Mouse (Mus musculus): ENCODE data around the gene Pou3f3. TPM values are rescaled to one million over a fixed set of nuclear protein-coding genes. Genes with fewer than 3 reads are reported as not detected.

Pou3f3 gene
- polyA plus RNA-seq, 1 experiment from 2014 or later = 8.4 TPM

DNA sequence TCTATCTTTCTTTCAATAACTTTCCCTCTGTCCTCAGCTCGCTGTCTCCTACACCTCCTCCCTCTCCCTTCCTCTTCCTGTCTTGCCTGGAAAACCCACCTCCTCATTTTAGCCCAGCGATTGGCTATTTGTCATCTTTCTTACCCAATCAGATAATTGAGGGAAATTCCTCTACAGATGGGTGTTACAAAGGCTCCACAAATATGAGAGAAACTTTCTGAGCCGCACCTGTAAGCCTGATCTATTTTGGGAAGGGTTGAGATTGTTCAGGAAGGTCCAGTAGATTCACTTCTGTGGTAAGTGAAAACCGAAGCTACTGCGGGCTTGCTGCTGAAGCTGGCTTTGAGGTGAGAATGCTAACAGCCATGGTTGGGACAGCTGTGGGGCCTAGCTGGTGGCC lies 31.6 kb downstream of the Pou3f3 start:
- Histone ChIP-seq H3K4me1 (ENCODE audit: control insufficient read depth, insufficient read depth, low read depth, low read length) (no peaks in the 10 kb centered on the region), H3K27me3 (replicated peaks; ENCODE audit: control insufficient read depth, insufficient read depth, low read length) (no peaks in the 10 kb centered on the region), H3K27ac (ENCODE audit: low read depth, low read length) (no peak overlapping the region), H3K4me3 (ENCODE audit: low read length) (no peak overlapping the region), H3K9me3 (ENCODE audit: control insufficient read depth, low read length) (no peaks in the 10 kb centered on the region), H3K9ac (ENCODE audit: low read depth, low read length) (no peak overlapping the region), H3K36me3 (ENCODE audit: control insufficient read depth, insufficient read depth, low read length) (no peaks in the 10 kb centered on the region), H3K4me2 (ENCODE audit: low read length) (no peak overlapping the region)
- ATAC-seq = no peak
- 93% methylated on average over 5 of the region's 5 CpGs for whole genome bisulfite sequencing

DNA sequence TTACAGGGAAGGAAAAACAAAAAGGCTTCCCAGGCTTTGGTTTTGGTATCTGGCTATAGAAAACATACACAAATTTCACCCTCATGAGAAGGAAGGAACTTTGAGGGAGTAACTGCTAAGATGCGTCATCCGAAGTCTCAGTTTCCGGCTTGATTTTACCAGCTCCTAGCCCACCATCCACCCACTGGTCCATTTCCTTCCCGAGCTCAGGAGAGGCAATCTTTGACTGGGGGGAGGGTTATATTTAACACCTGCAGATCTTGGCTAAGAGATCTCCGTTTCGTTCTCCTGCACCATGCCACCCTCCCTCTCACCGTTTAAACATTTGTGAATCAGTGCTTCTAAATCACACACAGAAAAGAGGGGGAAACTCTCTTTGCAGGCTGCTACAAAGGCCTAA lies 32.1 kb downstream of the Pou3f3 start:
- H3K9ac ChIP-seq (ENCODE audit: low read depth, low read length) = no peak overlapping the region
- no peaks in the 10 kb centered on the region for H3K4me1 ChIP-seq (ENCODE audit: control insufficient read depth, insufficient read depth, low read depth, low read length)
- no peak overlapping the region for H3K27ac ChIP-seq (ENCODE audit: low read depth, low read length)
- no peaks in the 10 kb centered on the region for H3K9me3 ChIP-seq (ENCODE audit: control insufficient read depth, low read length)
- no peaks in the 10 kb centered on the region for H3K27me3 ChIP-seq (replicated peaks; ENCODE audit: control insufficient read depth, insufficient read depth, low read length)
- ATAC-seq = no peak
- H3K4me2 ChIP-seq (ENCODE audit: low read length) = no peak overlapping the region
- H3K4me3 ChIP-seq (ENCODE audit: low read length) = no peak overlapping the region
- no peaks in the 10 kb centered on the region for H3K36me3 ChIP-seq (ENCODE audit: control insufficient read depth, insufficient read depth, low read length)
- WGBS = 82% methylated on average over 7 of the region's 7 CpGs

DNA sequence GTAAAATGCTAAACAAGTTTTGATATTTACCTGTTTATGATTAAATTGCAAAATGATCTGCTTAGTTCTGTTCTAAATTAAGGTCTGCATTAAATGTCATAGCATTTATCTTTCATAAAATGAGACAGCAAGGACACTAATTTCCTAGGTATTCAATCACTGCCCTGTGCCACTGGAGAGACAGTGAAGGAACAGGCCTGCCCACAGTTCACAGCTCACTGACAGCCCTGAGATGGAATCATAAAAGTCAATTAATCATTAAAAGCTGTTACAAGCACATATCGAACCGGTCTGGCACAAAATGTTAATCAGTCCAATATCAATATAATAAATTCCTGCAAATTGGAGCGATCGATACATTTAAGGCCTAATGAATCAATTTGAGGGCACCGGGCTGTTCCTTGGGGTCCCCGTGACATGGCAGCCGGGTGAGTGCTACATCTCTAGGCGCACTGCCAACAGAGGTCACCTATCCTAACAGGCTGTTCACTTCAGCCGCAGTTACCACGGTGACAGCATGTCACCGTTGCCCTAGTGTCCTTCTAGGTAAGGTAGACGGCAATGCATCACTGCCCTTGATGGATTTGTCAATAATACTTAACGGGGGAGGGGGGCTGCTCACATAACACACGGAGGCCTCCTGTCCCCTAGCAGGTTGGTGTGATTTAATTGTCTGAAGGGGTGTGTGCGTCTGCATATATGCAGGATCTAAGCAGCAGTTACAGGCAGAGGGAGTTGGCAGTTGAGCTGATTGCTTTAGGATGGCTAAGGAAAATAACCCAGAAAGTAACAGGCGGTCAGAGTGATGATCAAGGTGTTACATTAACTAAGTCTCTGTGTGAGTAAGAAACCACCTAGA lies 46.0 kb downstream of the Pou3f3 start:
- Histone ChIP-seq H3K4me2 (ENCODE audit: low read length) (no peak overlapping the region), H3K27ac (ENCODE audit: low read depth, low read length) (no peak overlapping the region), H3K4me1 (ENCODE audit: control insufficient read depth, insufficient read depth, low read depth, low read length) (no peaks in the 10 kb centered on the region), H3K36me3 (ENCODE audit: control insufficient read depth, insufficient read depth, low read length) (no peaks in the 10 kb centered on the region), H3K4me3 (ENCODE audit: low read length) (no peak overlapping the region), H3K9me3 (ENCODE audit: control insufficient read depth, low read length) (no peaks in the 10 kb centered on the region), H3K9ac (ENCODE audit: low read depth, low read length) (no peak overlapping the region), H3K27me3 (replicated peaks; ENCODE audit: control insufficient read depth, insufficient read depth, low read length) (no peaks in the 10 kb centered on the region)
- 48% methylated on average over 16 of the region's 16 CpGs for WGBS
- peak; percentile 69; the same call in 1 of the 2 replicates for ATAC-seq

DNA sequence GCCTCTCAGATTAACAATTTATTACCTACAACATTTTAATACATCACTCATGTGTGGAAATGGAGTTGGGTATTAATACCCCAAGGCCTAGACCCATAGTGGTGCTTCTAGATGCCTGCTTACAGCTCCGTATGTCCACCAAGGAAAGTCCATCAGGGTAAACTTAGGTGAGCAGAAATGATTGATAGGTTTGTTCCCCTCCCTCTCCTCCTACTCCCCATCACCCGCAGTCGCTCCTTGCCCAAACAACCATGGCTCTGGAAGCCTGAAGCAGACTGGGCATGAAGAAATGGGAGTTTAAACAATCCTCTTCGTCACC lies 46.6 kb downstream of the Pou3f3 start:
- WGBS = 80% methylated on average over 4 of the region's 4 CpGs
- Histone ChIP-seq H3K9ac (ENCODE audit: low read depth, low read length) (no peak overlapping the region), H3K4me3 (ENCODE audit: low read length) (no peak overlapping the region), H3K9me3 (ENCODE audit: control insufficient read depth, low read length) (no peaks in the 10 kb centered on the region), H3K36me3 (ENCODE audit: control insufficient read depth, insufficient read depth, low read length) (no peaks in the 10 kb centered on the region), H3K27me3 (replicated peaks; ENCODE audit: control insufficient read depth, insufficient read depth, low read length) (no peaks in the 10 kb centered on the region), H3K27ac (ENCODE audit: low read depth, low read length) (no peak overlapping the region), H3K4me1 (ENCODE audit: control insufficient read depth, insufficient read depth, low read depth, low read length) (no peaks in the 10 kb centered on the region), H3K4me2 (ENCODE audit: low read length) (no peak overlapping the region)
- no peak for ATAC-seq

DNA sequence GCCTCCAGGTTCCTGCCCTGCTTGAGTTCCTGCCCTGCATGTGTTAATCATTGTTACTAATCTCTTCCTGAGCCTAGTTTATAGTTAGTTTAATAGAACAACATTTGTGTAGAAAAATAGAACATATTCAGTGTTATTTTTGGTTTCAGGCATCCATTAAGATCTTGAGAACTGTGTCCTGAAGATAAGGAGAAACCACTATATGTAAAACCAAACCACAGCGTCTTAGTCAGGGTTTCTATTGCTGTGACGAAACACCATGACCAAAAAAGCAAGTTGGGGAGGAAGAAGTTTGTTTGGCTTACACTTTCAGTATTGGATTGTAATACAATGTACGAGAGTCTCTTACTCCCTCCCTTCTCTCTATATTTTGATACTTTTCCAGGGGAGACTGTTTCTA lies 49.5 kb downstream of the Pou3f3 start:
- Histone ChIP-seq H3K9ac (ENCODE audit: low read depth, low read length) (no peak overlapping the region), H3K4me1 (ENCODE audit: control insufficient read depth, insufficient read depth, low read depth, low read length) (no peaks in the 10 kb centered on the region), H3K9me3 (ENCODE audit: control insufficient read depth, low read length) (no peaks in the 10 kb centered on the region), H3K4me3 (ENCODE audit: low read length) (no peak overlapping the region), H3K36me3 (ENCODE audit: control insufficient read depth, insufficient read depth, low read length) (no peaks in the 10 kb centered on the region), H3K27me3 (replicated peaks; ENCODE audit: control insufficient read depth, insufficient read depth, low read length) (no peaks in the 10 kb centered on the region), H3K27ac (ENCODE audit: low read depth, low read length) (no peak overlapping the region), H3K4me2 (ENCODE audit: low read length) (no peak overlapping the region)
- ATAC-seq = no peak
- WGBS = 93% methylated on average over 3 of the region's 3 CpGs

DNA sequence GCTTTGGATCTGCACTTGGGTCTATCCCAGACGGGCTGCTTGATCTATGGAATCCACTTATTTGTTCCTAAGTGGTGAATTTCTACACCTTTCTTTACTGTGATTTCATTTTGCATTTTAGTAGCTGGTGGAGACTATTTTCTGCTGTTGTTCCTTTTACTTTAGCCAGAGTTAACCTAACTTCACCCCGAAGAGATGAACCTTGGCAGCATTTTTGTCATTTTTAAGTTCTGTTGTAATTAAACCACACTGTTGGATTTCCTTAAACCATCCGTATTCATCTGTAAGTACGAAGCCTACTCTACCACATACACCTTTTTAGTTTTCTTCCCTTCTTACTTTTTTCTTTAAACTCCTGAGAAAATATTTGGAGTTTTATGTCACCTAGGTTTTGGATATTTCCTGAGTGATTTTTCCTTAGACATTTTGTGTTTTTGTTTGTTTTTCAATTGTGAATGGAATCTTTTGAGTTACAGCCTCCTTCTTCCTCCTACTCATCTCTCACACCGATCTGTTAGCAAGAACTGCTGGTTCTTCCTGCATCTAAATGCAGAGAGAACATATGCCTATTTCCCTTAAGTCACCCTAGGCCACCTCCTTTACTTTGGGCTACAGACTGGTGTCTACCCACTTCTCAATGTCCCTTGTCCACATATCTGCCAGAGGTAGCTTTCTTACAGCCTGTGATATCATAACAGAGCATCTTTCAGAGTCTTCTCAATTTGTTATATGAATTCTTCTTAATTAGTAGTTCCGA lies 54.1 kb downstream of the Pou3f3 start:
- no peak overlapping the region for H3K4me3 ChIP-seq (ENCODE audit: low read length)
- H3K27ac ChIP-seq (ENCODE audit: low read depth, low read length) = no peak overlapping the region
- H3K4me2 ChIP-seq (ENCODE audit: low read length) = no peak overlapping the region
- no peaks in the 10 kb centered on the region for H3K4me1 ChIP-seq (ENCODE audit: control insufficient read depth, insufficient read depth, low read depth, low read length)
- no peaks in the 10 kb centered on the region for H3K36me3 ChIP-seq (ENCODE audit: control insufficient read depth, insufficient read depth, low read length)
- WGBS = 84% methylated on average over 6 of the region's 6 CpGs
- H3K27me3 ChIP-seq (replicated peaks; ENCODE audit: control insufficient read depth, insufficient read depth, low read length) = no peaks in the 10 kb centered on the region
- ATAC-seq = no peak
- H3K9ac ChIP-seq (ENCODE audit: low read depth, low read length) = no peak overlapping the region
- no peaks in the 10 kb centered on the region for H3K9me3 ChIP-seq (ENCODE audit: control insufficient read depth, low read length)

Other genes with a start within 250 kb of the Pou3f3 start
- gene Mrps9, start 155.5 kb downstream of the Pou3f3 start, polyA plus RNA-seq (2015; fragmentation: Nextera tagmentation; extraction: Ambion mirVana) = 31.3 and 33.2 TPM in 2 replicates